Mouse (Mus musculus) spleen, postnatal 10 days (tissue): ENCODE measurements around the gene Atp5j.

Source experiments
- DNase-seq, 2 experiments: peaks; one replicate each; pipeline ENCODE4 v3.0.0; 2021 to 2022; ENCODE audit warnings: low spot score in 2 of 2

Gene Atp5j

GRCm38 (mm10) chr16:84807874-84808273 lies 27.6 kb downstream of the Atp5j start:
- DNase-seq: no peak

DNA sequence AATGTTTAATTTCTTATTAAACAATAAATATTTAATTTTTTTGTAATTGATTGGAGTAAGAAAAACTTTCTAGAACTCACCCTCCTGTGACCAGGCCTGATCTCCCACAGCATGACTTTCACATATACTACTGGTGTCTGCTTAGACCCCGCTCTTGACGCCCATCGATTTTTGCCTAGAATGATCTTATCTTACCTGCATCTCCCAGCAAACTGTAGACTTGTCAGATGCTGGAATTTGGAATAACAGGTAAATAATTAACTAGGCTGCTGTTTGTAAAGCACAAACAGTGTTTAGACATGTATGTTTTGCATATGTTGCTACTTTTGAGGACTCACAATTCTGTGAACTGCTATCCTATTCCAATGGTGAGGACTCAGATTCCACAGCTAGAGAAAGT lies 29.2 kb downstream of the Atp5j start:
- no peak for DNase-seq

DNA sequence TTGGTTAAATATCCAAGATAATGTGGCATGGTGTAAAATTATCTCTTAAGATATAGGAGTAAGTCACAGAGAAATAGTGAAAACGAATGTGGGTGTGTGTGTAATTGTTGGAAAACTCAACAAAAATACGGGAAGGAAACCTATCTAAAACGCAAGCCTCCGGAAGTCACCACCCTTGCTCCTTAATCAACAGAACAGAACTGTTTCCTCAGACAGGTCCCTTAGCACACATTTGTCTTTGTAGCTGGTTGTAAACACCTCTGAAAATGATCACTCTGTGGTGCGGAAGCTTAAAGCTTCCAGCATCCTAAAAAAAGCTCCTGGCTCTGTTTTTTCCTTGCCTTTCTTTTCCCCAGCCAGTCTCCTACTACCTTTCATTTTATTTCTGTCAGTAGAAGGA lies 30.6 kb downstream of the Atp5j start:
- no peak for DNase-seq

DNA sequence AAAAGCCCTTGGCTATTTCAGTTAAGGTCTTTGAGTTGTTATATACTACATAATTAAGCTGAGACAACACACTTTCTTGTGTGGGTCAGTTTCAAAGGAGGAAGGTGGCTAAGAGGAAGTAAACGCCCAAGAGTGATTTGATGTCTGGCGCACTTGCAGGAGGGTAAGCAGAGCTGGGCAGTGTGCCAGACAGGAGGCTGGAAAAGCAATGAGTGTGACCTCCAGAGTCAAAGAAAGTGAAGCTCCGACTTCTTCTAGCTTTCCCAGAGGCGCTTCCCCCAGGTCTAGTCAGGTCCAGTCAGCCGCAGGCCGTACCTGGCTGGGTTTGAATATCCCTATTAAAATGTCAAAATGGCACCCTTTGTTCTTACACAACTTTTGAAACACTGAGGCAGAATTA lies 33.2 kb downstream of the Atp5j start:
- DNase-seq: peak in 1 of 2 experiments; percentile 19

DNA sequence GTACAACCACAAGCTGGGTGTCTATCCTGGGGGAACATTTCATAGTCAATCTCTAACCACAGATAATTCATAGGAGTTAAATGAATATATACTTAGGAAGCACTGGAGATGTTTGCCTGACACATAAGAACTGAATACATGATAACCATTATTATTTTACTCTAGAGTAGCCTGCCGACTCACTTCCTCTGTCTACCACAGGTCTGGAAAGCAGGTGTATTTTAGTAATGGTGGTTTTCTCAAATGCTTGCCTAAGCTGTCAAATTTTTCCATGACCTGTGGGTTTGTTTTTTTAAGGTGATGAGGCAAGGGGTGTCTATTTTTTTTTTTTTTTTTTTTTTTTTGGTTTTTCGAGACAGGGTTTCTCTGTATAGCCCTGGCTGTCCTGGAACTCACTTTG lies 35.4 kb downstream of the Atp5j start:
- no peak for DNase-seq

- DNase-seq: no peak
Measured at GRCm38 (mm10) chr16:84796678-84797077, 38.7 kb downstream of the Atp5j start.

- no peak for DNase-seq
Measured at GRCm38 (mm10) chr16:84795337-84795736, 40.1 kb downstream of the Atp5j start.

DNA sequence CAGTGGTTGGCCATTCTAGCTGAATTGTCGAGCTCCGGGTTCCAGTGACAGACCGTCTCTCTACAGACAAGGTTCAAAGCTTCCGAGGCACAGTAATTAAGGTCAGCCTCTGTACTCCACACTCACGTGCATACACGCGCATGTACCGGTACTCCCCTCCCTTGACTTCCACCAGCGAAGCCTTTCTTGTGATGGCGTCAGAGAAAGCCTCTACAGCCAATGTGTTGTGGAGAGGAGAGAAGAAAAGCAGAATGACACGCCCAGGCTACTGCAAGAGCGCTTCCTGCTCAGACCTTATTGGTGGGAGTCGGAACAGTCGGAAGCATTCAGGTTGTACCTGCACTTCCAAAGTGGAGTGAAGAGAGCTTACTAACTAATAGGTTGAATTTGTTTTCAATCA lies 42.0 kb downstream of the Atp5j start:
- no peak for DNase-seq

GRCm38 (mm10) chr16:84790595-84791165 lies 44.7 kb downstream of the Atp5j start:
- no peak for DNase-seq

DNA sequence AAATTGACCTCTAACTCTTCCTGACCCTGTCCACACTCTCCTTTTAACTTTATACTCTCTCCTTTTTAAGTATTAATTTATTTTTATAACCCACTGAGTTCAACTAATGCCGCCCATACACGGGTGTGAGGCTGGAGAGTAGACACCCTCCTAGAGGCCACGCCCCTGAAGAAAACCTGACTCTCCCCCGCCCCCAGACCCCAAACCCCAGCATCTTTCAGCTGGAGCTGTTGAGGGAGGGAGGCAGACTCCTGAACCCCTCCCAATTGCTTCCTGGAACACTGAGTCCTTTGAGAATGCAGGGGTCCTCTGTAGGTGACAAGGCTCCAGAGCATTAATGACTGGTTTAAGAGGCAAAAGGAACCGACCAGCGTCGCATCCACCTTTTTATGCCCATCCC lies 50.5 kb downstream of the Atp5j start:
- no peak for DNase-seq

DNA sequence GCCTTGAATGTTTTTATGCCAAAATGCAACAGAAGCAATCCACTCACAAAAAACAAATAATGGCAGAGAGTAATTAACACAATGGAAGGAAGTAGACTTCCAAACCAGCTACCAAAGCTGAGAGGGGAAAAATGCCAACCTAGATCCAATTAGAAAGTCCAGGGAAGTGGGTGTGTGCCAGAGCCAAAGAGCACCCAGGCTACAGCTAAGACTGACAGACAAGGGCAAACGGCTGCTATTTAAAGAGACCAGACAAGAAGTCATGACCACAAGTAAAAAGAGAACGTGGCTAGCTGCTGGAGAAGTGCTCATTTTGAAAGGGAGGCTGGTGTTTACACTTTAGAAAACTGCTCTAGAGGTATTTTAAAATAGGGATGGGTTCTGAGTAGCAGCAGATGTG lies 52.1 kb downstream of the Atp5j start:
- no peak for DNase-seq

GRCm38 (mm10) chr16:84779718-84780117 lies 55.7 kb downstream of the Atp5j start:
- no peak for DNase-seq

- DNase-seq: no peak
Measured at GRCm38 (mm10) chr16:84778861-84779630, 56.4 kb downstream of the Atp5j start.

- no peak for DNase-seq
Measured at GRCm38 (mm10) chr16:84778431-84778830, 57.0 kb downstream of the Atp5j start.
